Mouse (Mus musculus) kidney, postnatal 10 days (tissue): ENCODE results near the gene Mt4.

Experiments used
- DNase-seq: peaks from one replicate; pipeline ENCODE4 v3.0.0; 2021; ENCODE audit warnings: mixed read lengths

Mt4 gene

GRCm38 (mm10) chr8:94179713-94180560 is 42.9 kb downstream of the Mt4 start:
- DNase-seq, result peak; percentile 39

- no peak for DNase-seq
Measured at GRCm38 (mm10) chr8:94180561-94180908, 43.5 kb downstream of the Mt4 start.

GRCm38 (mm10) chr8:94182055-94182929 is 45.3 kb downstream of the Mt4 start:
- DNase-seq, result no peak

GRCm38 (mm10) chr8:94183117-94183516 is 46.1 kb downstream of the Mt4 start:
- DNase-seq, result peak; percentile 90

GRCm38 (mm10) chr8:94184357-94184843 is 47.4 kb downstream of the Mt4 start:
- no peak for DNase-seq

GRCm38 (mm10) chr8:94185791-94186190 is 48.8 kb downstream of the Mt4 start:
- DNase-seq, result no peak

- DNase-seq, result peak; percentile 91
Measured at GRCm38 (mm10) chr8:94186542-94186941, 49.5 kb downstream of the Mt4 start.

- no peak for DNase-seq
Measured at GRCm38 (mm10) chr8:94187290-94188002, 50.4 kb downstream of the Mt4 start.
